Mouse (Mus musculus) cortical plate, adult 2 months (tissue): ENCODE measurements around the gene Tm9sf3. TPM values are rescaled to one million over a fixed set of nuclear protein-coding genes. Genes with fewer than 3 reads are reported as not detected.
A peak's percentile ranks its signal among the peaks of the same experiment; 100 is the strongest.
"Not testable (repeated sequence)": the region's sequence is repeated elsewhere in the genome, so short reads cannot be mapped to it uniquely, and the experiment has no call there.

ENCODE experiments used
- H3K27ac ChIP-seq: fragments of 200-500 bp; 2 replicates; pipeline ENCODE4 v1.5.1; 2012; ENCODE audit warnings: low read length, control low read depth, inconsistent platforms; ENCODE audit not compliant: insufficient read depth
- H3K4me1 ChIP-seq: fragments of 200-500 bp; 2 replicates; pipeline ENCODE4 v1.6.1; 2011; ENCODE audit warnings: low read length; ENCODE audit not compliant: control insufficient read depth, insufficient read depth
- H3K4me3 ChIP-seq: fragments of 200-500 bp; 2 replicates; pipeline ENCODE4 v1.5.1; 2011; ENCODE audit warnings: mild to moderate bottlenecking, low read length, control low read depth; ENCODE audit not compliant: insufficient read depth
- CTCF ChIP-seq: fragments of 200-500 bp; IDR thresholded peaks from 2 replicates; pipeline ENCODE4 v1.5.1; 2011; ENCODE audit warnings: mild to moderate bottlenecking, control low read depth, low read length; ENCODE audit not compliant: insufficient read depth; ENCODE audit errors: extremely low read depth
- POLR2A ChIP-seq: fragments of 200-500 bp; IDR thresholded peaks from 2 replicates; pipeline ENCODE4 v1.6.1; 2011; ENCODE audit warnings: mild to moderate bottlenecking, low read length, control low read depth; ENCODE audit not compliant: insufficient read depth; ENCODE audit errors: extremely low read depth
- polyA plus RNA-seq: library from polyadenylated mRNA; depleted of rRNA; stranded (reverse); fragments of >200 nt; gene quantifications from 2 replicates; pipeline ENCODE4 v1.2.3, GENCODE M21; 2012; rRNA removed

Tm9sf3 gene
- 89.0 and 90.5 TPM in 2 replicates for polyA plus RNA-seq

- H3K4me1 ChIP-seq: peaks cover 3% of the 10 kb centered on the region; the same call in 1 of the 2 replicates
- TF ChIP-seq POLR2A: 0 out of 2 replicates have a peak, but pooled peaks have one; percentile 40
- TF ChIP-seq CTCF: no peak
- H3K4me3 ChIP-seq: peak within 1 kb of the TSS; percentile 90
- H3K27ac ChIP-seq: peak within 1 kb of the TSS; percentile 100
Measured at GRCm38 (mm10) chr19:41263630-41264295, at the start of gene Tm9sf3. TSS of gene Tm9sf3 (minus strand) at chr19:41263997.

DNA sequence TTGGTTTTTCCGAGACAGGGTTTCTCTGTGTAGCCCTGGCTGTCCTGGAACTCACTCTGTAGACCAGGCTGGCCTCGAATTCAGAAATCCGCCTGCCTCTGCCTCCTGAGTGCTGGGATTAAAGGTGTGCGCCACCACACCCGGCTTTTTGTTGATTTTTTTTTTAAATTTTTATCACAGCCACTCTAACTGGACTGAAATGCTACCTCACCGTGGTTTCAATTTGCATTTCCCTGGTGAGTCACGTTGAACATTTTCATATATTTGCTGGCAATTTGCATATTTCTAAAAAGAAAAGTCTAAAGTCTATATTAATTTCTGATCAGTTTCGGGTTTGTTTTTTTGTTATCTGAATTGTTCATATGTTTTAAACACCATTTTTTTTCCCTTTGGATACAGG, 48.8 kb upstream of the Tm9sf3 start:
- not testable (repeated sequence) for H3K4me3 ChIP-seq, H3K27ac ChIP-seq, H3K4me1 ChIP-seq

DNA sequence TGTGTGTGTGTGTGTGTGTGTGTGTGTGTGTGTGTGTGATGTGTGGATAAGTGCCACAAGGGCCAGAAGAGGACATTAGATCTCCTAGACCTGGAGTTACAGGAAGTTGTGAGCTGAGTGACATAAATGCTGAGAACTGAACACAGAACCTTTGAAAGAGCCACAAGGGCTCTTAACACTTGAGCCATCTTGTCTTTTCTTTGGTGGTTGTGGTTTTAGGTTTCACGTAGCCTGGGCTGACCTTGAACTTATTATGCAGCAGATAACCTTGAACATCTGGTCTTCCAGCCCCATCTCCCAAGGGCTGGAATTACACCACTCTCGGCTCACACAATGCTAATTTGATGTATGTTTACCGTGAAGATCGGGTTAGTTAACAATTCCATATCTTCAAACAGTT, 48.2 kb upstream of the Tm9sf3 start:
- H3K27ac ChIP-seq: no peak overlapping the region
- no peak overlapping the region for H3K4me3 ChIP-seq
- TF ChIP-seq POLR2A (no peak), CTCF (no peak)
- no peaks in the 10 kb centered on the region for H3K4me1 ChIP-seq

DNA sequence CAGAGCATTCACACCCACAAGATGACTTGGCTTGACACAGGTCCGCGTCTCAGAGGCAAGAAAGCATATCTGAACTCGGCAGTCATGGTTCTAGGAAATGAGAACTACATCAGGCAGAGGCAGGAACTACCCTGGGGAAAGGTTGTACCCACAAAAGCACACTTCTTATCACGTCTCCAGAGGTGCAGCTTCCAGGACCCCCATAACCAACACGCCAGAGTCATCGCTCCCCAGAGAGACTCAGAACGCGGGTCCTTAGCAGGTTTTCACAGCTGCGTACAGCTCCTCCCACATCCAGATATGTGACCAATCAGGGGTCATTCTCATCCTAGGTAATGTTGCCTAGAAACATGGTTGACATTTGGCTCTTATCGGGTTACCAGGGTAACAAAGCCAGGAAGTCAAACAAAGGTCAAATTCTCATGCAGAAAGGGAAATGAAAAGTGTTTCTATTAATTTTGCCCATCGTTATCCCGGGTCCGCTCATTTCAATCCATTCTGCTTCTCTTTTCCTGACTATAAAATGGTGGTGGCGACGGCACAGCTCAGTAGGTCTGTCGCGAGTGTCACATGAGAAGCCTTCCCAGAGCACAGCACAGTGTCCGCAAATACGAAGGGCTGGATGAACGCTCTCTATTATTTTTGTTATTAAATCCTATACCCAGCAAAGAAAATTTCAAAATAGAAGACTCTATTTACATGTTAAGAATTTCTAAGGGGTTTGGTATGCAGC, 47.3 kb upstream of the Tm9sf3 start:
- TF ChIP-seq CTCF (no peak), POLR2A (peak; percentile 20; the same call in 1 of the 2 replicates)
- Histone ChIP-seq H3K4me1 (no peaks in the 10 kb centered on the region), H3K27ac (no peak overlapping the region), H3K4me3 (peak overlapping the region; percentile 28)

- TF ChIP-seq POLR2A: no peak
- TF ChIP-seq CTCF: no peak
- no peaks in the 10 kb centered on the region for H3K4me1 ChIP-seq
- no peak overlapping the region for H3K4me3 ChIP-seq
- no peak overlapping the region for H3K27ac ChIP-seq
Measured at GRCm38 (mm10) chr19:41303933-41304332, 40.1 kb upstream of the Tm9sf3 start.

GRCm38 (mm10) chr19:41303433-41303832, 39.6 kb upstream of the Tm9sf3 start:
- Histone ChIP-seq H3K4me1 (no peaks in the 10 kb centered on the region), H3K4me3 (no peak overlapping the region), H3K27ac (no peak overlapping the region)
- no peak for TF ChIP-seq CTCF
- TF ChIP-seq POLR2A: no peak

DNA sequence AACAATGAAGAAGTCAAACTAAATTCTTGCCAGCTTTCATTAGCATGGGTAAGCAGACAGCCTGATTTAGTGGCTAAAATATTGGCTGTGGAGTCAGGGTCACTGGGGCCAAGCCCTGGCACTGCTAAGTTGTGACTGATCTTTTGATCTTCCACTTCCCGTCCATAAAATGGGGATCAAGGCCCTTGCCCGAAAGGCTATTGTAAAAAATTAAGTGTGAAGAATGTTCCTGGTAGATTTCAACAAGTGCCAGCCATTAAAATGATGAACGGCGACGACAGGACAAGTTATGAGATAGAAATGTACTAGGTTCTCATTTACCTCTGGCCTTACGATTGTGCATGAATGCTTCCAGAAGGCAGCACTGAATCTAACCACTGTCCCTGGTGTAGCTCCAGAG, 38.1 kb upstream of the Tm9sf3 start:
- TF ChIP-seq POLR2A: no peak
- Histone ChIP-seq H3K27ac (no peak overlapping the region), H3K4me1 (no peaks in the 10 kb centered on the region), H3K4me3 (no peak overlapping the region)

DNA sequence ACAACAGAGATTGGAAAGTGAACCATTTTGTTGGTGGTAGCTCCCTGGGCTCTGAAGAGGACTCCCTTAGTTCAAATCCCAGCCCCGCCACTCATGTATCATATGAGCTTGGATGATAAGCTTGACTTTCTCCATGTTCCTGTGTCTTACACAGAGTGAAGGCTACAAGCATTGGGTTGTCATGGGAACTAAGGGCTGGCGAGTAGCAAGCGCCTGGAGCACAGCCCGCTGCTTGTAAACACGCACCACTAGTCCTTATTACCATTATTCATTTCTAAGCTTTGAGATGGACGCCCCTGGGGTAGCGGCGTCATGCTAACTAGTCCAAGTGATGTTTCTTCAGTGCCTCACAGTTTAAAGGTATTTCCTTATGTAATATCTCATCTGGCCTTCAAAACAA, 35.6 kb upstream of the Tm9sf3 start:
- no peak overlapping the region for H3K4me3 ChIP-seq
- TF ChIP-seq CTCF: no peak
- TF ChIP-seq POLR2A: no peak
- no peaks in the 10 kb centered on the region for H3K4me1 ChIP-seq
- no peak overlapping the region for H3K27ac ChIP-seq

DNA sequence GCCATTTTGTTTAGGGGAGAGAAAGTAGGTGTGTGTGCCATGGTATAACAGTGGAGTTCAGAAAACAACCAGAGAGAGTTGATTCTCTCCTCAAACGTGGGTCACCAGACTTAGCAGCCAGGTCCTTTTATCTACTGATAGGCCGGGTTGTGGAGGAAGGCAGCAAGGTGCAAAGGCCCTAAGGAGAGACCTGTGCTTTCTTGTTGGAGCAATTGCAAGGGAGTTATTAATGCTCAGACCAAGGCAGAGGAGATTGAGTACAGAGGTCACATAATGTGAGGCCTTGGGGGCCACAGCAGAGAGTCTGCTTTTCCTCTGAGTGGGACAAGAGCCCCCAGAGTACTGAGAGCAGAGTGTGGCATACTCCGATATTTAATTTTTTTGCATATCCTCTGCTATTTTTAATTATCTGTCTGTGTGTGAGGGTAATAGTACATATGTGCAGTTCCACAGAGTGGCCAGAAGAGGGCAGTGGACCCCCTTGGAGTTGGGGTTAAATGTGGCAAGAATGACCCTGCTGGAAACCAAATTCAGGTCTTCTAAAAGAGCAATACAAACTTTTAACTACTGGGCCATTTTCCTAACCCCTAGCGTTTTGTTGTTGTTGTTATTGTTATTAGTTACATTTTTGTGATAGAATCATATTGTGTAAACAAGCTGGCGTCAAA, 27.3 kb upstream of the Tm9sf3 start:
- Histone ChIP-seq H3K27ac (no peak overlapping the region), H3K4me3 (no peak overlapping the region), H3K4me1 (no peaks in the 10 kb centered on the region)
- TF ChIP-seq CTCF (peak; percentile 26; the same call in 1 of the 2 replicates), POLR2A (no peak)

GRCm38 (mm10) chr19:41288568-41288967, 24.8 kb upstream of the Tm9sf3 start:
- TF ChIP-seq POLR2A (no peak), CTCF (no peak)
- H3K4me3 ChIP-seq: no peak overlapping the region
- no peaks in the 10 kb centered on the region for H3K4me1 ChIP-seq
- H3K27ac ChIP-seq: no peak overlapping the region
